8 mouse cellular contexts compared by ENCODE assay signal in genomic region chr19:38124401-38125218, GRCm38 (mm10). TPM values are rescaled to one million over a fixed set of nuclear protein-coding genes. Genes with fewer than 3 reads are reported as not detected.
A peak's percentile ranks its signal among the peaks of the same experiment; 100 is the strongest.
DNase-seq lines count a peak whose midpoint lies in the region; ATAC-seq and TF ChIP-seq lines count a peak whose summit lies in the region.

No protein-coding gene starts in this region.

- H3K4me2 ChIP-seq in kidney, embryonic 15.5 days, result peak overlapping the region; percentile 94

- no peak for TF ChIP-seq POLR2A in heart, adult 2 months (IDR thresholded peaks at IDR 0.05; ENCODE audit: insufficient read depth, low read depth, low read length)

- no peaks in the 10 kb centered on the region for H3K9me3 ChIP-seq in kidney, embryonic 15.5 days (replicated peaks)

- peak overlapping the region; percentile 54 for H3K4me3 ChIP-seq in kidney, embryonic 15.5 days (replicated peaks)
- H3K4me3 ChIP-seq in heart, adult 2 months, result peak overlapping the region; percentile 26; the same call in 1 of the 2 replicates

- no peaks in the 10 kb centered on the region for H3K36me3 ChIP-seq in kidney, embryonic 15.5 days
- H3K36me3 ChIP-seq in heart, adult 2 months (ENCODE audit: control insufficient read depth, insufficient read depth, low read length), result no peaks in the 10 kb centered on the region

- no peak for TF ChIP-seq CTCF in heart, adult 2 months (IDR thresholded peaks at IDR 0.05)

- intact Hi-C loops in heart, adult 2 months (cut with DNase I), result no loop called here

- peaks cover 50% of the 10 kb centered on the region for H3K27me3 ChIP-seq in kidney, embryonic 15.5 days
- peaks cover 1% of the 10 kb centered on the region; the same call in 1 of the 2 replicates for H3K27me3 ChIP-seq in heart, adult 2 months (ENCODE audit: control insufficient read depth, insufficient read depth, low read length)

- H3K27ac ChIP-seq in kidney, embryonic 15.5 days, result no peak overlapping the region
- H3K27ac ChIP-seq in heart, adult 2 months, result no peak overlapping the region

- no peak for TF ChIP-seq EP300 in heart, adult 2 months (IDR thresholded peaks at IDR 0.05; ENCODE audit: insufficient read depth, low read depth, low read length)

- peak overlapping the region; percentile 51 for H3K9ac ChIP-seq in kidney, embryonic 15.5 days
- no peak overlapping the region for H3K9ac ChIP-seq in heart, adult 2 months (ENCODE audit: low read depth, low read length)

- WGBS in kidney, embryonic 15.5 days, result under 1% methylated on average over 57 of the region's 77 CpGs
- WGBS in heart, adult 2 months, result 2% methylated on average over 75 of the region's 77 CpGs

- no peak for DNase-seq in kidney, adult 9 months
- DNase-seq in embryo, embryonic 9.5 days (ENCODE audit: extremely low spot score), result peak; percentile 61
- DNase-seq in heart, adult 2 months, result peak; percentile 39 to 46
- DNase-seq in kidney, postnatal 10 days, result peak; percentile 36
- peak; percentile 39 for DNase-seq in lung, postnatal 10 days
- DNase-seq in right cerebral cortex, postnatal 10 days (ENCODE audit: low spot score in 2 of 2), result peak; percentile 26 to 30
- no peak for DNase-seq in cerebellum, adult 9-10 months

- no peaks in the 10 kb centered on the region for H3K79me2 ChIP-seq in heart, adult 2 months (replicated peaks; ENCODE audit: control insufficient read depth, insufficient read depth, low read length)

- ATAC-seq in kidney, embryonic 15.5 days (replicated peaks; ENCODE audit: low FRiP score), result peak; percentile 79

- H3K4me1 ChIP-seq in kidney, embryonic 15.5 days, result peaks cover 11% of the 10 kb centered on the region
- H3K4me1 ChIP-seq in heart, adult 2 months (ENCODE audit: control insufficient read depth, insufficient read depth, low read length), result no peaks in the 10 kb centered on the region

RNA-seq across cellular contexts. Expression of gene Rbp4, which starts 0.5 kb away (rescaled TPM):
- 13.8 and 24.7 TPM in 2 replicates for polyA plus RNA-seq in kidney, embryonic 15.5 days (2015; fragmentation: Nextera tagmentation; extraction: Ambion mirVana)
- 1 to 10 TPM; 2.4 to 2.8 TPM for total RNA-seq in heart, adult 2 months (2021)
- 9.5 and 17.0 TPM in 2 replicates for polyA plus RNA-seq in heart, adult 2 months (2012; rRNA removed)

RNA-seq across cellular contexts. Expression of gene Pde6c, which starts 8.0 kb away (rescaled TPM):
- 0.06 TPM in 1 of 2 replicates, not detected in the other for polyA plus RNA-seq in kidney, embryonic 15.5 days (2015; fragmentation: Nextera tagmentation; extraction: Ambion mirVana)
- not detected for total RNA-seq in heart, adult 2 months (2021)
- polyA plus RNA-seq in heart, adult 2 months (2012; rRNA removed), result not detected in 2 replicates

RNA-seq across cellular contexts. Expression of gene Ffar4, which starts 27.7 kb away (rescaled TPM):
- polyA plus RNA-seq in kidney, embryonic 15.5 days (2015; fragmentation: Nextera tagmentation; extraction: Ambion mirVana), result 1.4 and 1.7 TPM in 2 replicates
- under 1 TPM in 1 of 2 experiments, not detected in 1; 0.20 TPM for total RNA-seq in heart, adult 2 months (2021)
- 0.35 and 2.3 TPM in 2 replicates for polyA plus RNA-seq in heart, adult 2 months (2012; rRNA removed)

Comparison
In these comparisons a context has a peak if more than half of its experiments do, and no peak if none do; other contexts are left out.
1. DNase-seq: peak in embryo, embryonic 9.5 days (single experiment), heart, adult 2 months (2 of 2), kidney, postnatal 10 days (single experiment), lung, postnatal 10 days (single experiment) and right cerebral cortex, postnatal 10 days (2 of 2); none in kidney, adult 9 months (single experiment) and cerebellum, adult 9-10 months (single experiment).